In genomic region chr7:28807641-28808220, GRCm38 (mm10) we compare ENCODE assay signal across 7 mouse cellular contexts. TPM values are rescaled to one million over a fixed set of nuclear protein-coding genes. Genes with fewer than 3 reads are reported as not detected.
DNase-seq lines count a peak whose midpoint lies in the region; ATAC-seq and TF ChIP-seq lines count a peak whose summit lies in the region.

No protein-coding gene starts in this region.

- H3K36me3 ChIP-seq in forebrain, embryonic 10.5 days (replicated peaks): peaks cover 12% of the 10 kb centered on the region
- no peaks in the 10 kb centered on the region for H3K36me3 ChIP-seq in hindbrain, embryonic 15.5 days
- no peaks in the 10 kb centered on the region for H3K36me3 ChIP-seq in lung, postnatal 0 days (ENCODE audit: insufficient read depth, low read length)
- peaks cover 2% of the 10 kb centered on the region; the same call in 1 of the 2 replicates for H3K36me3 ChIP-seq in testis, adult 2 months (ENCODE audit: control insufficient read depth, insufficient read depth, low read length)

- TF ChIP-seq EP300 in lung, postnatal 0 days (IDR thresholded peaks at IDR 0.05): no peak

- no peaks in the 10 kb centered on the region for H3K9me3 ChIP-seq in forebrain, embryonic 10.5 days
- H3K9me3 ChIP-seq in hindbrain, embryonic 15.5 days: no peaks in the 10 kb centered on the region
- no peaks in the 10 kb centered on the region for H3K9me3 ChIP-seq in lung, postnatal 0 days (ENCODE audit: low read length)

- peaks cover 64% of the 10 kb centered on the region for H3K4me1 ChIP-seq in forebrain, embryonic 10.5 days
- peaks cover 21% of the 10 kb centered on the region for H3K4me1 ChIP-seq in hindbrain, embryonic 15.5 days (replicated peaks)
- H3K4me1 ChIP-seq in lung, postnatal 0 days (ENCODE audit: insufficient read depth, low read depth, low read length): peaks cover 27% of the 10 kb centered on the region; the same call in 1 of the 2 replicates
- peaks cover 17% of the 10 kb centered on the region for H3K4me1 ChIP-seq in testis, adult 2 months (ENCODE audit: control insufficient read depth, insufficient read depth, low read length)

- 26% methylated on average over 7 of the region's 8 CpGs for WGBS in forebrain, embryonic 10.5 days
- WGBS in hindbrain, embryonic 15.5 days: 36% methylated on average over 6 of the region's 8 CpGs
- WGBS in lung, postnatal 0 days: 32% methylated on average over 8 of the region's 8 CpGs

- DNase-seq in urinary bladder, postnatal 14 days (ENCODE audit: low spot score): peak; percentile 46
- DNase-seq in urinary bladder, postnatal 25 days (ENCODE audit: low spot score): no peak
- no peak for DNase-seq in forebrain, embryonic 10.5 days (ENCODE audit: extremely low spot score, low spot score)
- DNase-seq in lung, postnatal 0 days (ENCODE audit: low spot score): peak; percentile 77
- no peak for DNase-seq in thymus, postnatal 25 days

- H3K4me2 ChIP-seq in hindbrain, embryonic 15.5 days: peak overlapping the region; percentile 86
- H3K4me2 ChIP-seq in lung, postnatal 0 days (replicated peaks; ENCODE audit: low read depth, low read length): peak overlapping the region; percentile 98

- 0 out of 2 replicates have a peak, but pooled peaks have one; percentile 13 for TF ChIP-seq CTCF in lung, postnatal 0 days (IDR thresholded peaks at IDR 0.05)
- TF ChIP-seq CTCF in testis, adult 2 months (IDR thresholded peaks at IDR 0.05; ENCODE audit: control insufficient read depth, insufficient read depth, insufficient replicate concordance, low read depth, low read length): no peak

- peak overlapping the region; percentile 81 for H3K9ac ChIP-seq in hindbrain, embryonic 15.5 days
- H3K9ac ChIP-seq in lung, postnatal 0 days (replicated peaks; ENCODE audit: low read depth): peak overlapping the region; percentile 83

- no peak for TF ChIP-seq POLR2A in testis, adult 2 months (IDR thresholded peaks at IDR 0.05; ENCODE audit: control insufficient read depth, low read depth, low read length)

- H3K27ac ChIP-seq in forebrain, embryonic 10.5 days: peak overlapping the region; percentile 100
- peak overlapping the region; percentile 99 for H3K27ac ChIP-seq in hindbrain, embryonic 15.5 days (replicated peaks)
- peak overlapping the region; percentile 100 for H3K27ac ChIP-seq in lung, postnatal 0 days (ENCODE audit: low read length)
- H3K27ac ChIP-seq in testis, adult 2 months (ENCODE audit: control insufficient read depth, insufficient read depth, low read depth, low read length): peak overlapping the region; percentile 98

- ATAC-seq in hindbrain, embryonic 15.5 days (ENCODE audit: low FRiP score, low read depth): no peak
- no peak for ATAC-seq in lung, postnatal 0 days

- H3K4me3 ChIP-seq in forebrain, embryonic 10.5 days: peak overlapping the region; percentile 93
- H3K4me3 ChIP-seq in hindbrain, embryonic 15.5 days: peak overlapping the region; percentile 73
- peak overlapping the region; percentile 75 for H3K4me3 ChIP-seq in lung, postnatal 0 days (ENCODE audit: low read depth, low read length)
- H3K4me3 ChIP-seq in testis, adult 2 months (ENCODE audit: control insufficient read depth, low read depth, low read length): peak overlapping the region; percentile 93

- H3K27me3 ChIP-seq in forebrain, embryonic 10.5 days (ENCODE audit: poor library complexity, severe bottlenecking): no peaks in the 10 kb centered on the region
- H3K27me3 ChIP-seq in hindbrain, embryonic 15.5 days: no peaks in the 10 kb centered on the region
- H3K27me3 ChIP-seq in lung, postnatal 0 days (replicated peaks; ENCODE audit: insufficient read depth, low read length): no peaks in the 10 kb centered on the region
- no peaks in the 10 kb centered on the region for H3K27me3 ChIP-seq in testis, adult 2 months (ENCODE audit: control insufficient read depth, insufficient read depth, low read length)

RNA-seq across cellular contexts. Expression of gene Hnrnpl, which starts 0.6 kb away (rescaled TPM):
- 325 and 336 TPM in 2 replicates for polyA plus RNA-seq in forebrain, embryonic 10.5 days (2016; fragmentation: Nextera tagmentation; extraction: Ambion mirVana)
- 162 and 180 TPM in 2 replicates for polyA plus RNA-seq in hindbrain, embryonic 15.5 days (2015; fragmentation: Nextera tagmentation; extraction: Ambion mirVana)
- 151 and 154 TPM in 2 replicates for polyA plus RNA-seq in lung, postnatal 0 days (2015; fragmentation: Nextera tagmentation; extraction: Ambion mirVana)
- polyA plus RNA-seq in testis, adult 2 months (2012; rRNA removed): 162 and 200 TPM in 2 replicates

RNA-seq across cellular contexts. Expression of gene Ech1, which starts 17.3 kb away (rescaled TPM):
- 68.5 and 72.0 TPM in 2 replicates for polyA plus RNA-seq in forebrain, embryonic 10.5 days (2016; fragmentation: Nextera tagmentation; extraction: Ambion mirVana)
- 97.8 and 98.0 TPM in 2 replicates for polyA plus RNA-seq in hindbrain, embryonic 15.5 days (2015; fragmentation: Nextera tagmentation; extraction: Ambion mirVana)
- polyA plus RNA-seq in lung, postnatal 0 days (2015; fragmentation: Nextera tagmentation; extraction: Ambion mirVana): 287 and 308 TPM in 2 replicates
- polyA plus RNA-seq in testis, adult 2 months (2012; rRNA removed): 124 and 147 TPM in 2 replicates

RNA-seq across cellular contexts. Expression of gene Rinl, which starts 19.0 kb away (rescaled TPM):
- 3.4 and 3.8 TPM in 2 replicates for polyA plus RNA-seq in forebrain, embryonic 10.5 days (2016; fragmentation: Nextera tagmentation; extraction: Ambion mirVana)
- 2.6 and 2.7 TPM in 2 replicates for polyA plus RNA-seq in hindbrain, embryonic 15.5 days (2015; fragmentation: Nextera tagmentation; extraction: Ambion mirVana)
- 10.2 and 12.9 TPM in 2 replicates for polyA plus RNA-seq in lung, postnatal 0 days (2015; fragmentation: Nextera tagmentation; extraction: Ambion mirVana)
- 1.1 and 1.6 TPM in 2 replicates for polyA plus RNA-seq in testis, adult 2 months (2012; rRNA removed)

RNA-seq across cellular contexts. Expression of gene Lgals4, which starts 25.9 kb away (rescaled TPM):
- 2.9 and 3.1 TPM in 2 replicates for polyA plus RNA-seq in forebrain, embryonic 10.5 days (2016; fragmentation: Nextera tagmentation; extraction: Ambion mirVana)
- polyA plus RNA-seq in hindbrain, embryonic 15.5 days (2015; fragmentation: Nextera tagmentation; extraction: Ambion mirVana): 5.7 and 7.2 TPM in 2 replicates
- 14.9 and 15.6 TPM in 2 replicates for polyA plus RNA-seq in lung, postnatal 0 days (2015; fragmentation: Nextera tagmentation; extraction: Ambion mirVana)
- polyA plus RNA-seq in testis, adult 2 months (2012; rRNA removed): 13.8 and 17.5 TPM in 2 replicates

RNA-seq across cellular contexts. Expression of gene Nfkbib, which starts 40.4 kb away (rescaled TPM):
- 56.6 and 57.6 TPM in 2 replicates for polyA plus RNA-seq in forebrain, embryonic 10.5 days (2016; fragmentation: Nextera tagmentation; extraction: Ambion mirVana)
- 66.3 and 69.0 TPM in 2 replicates for polyA plus RNA-seq in hindbrain, embryonic 15.5 days (2015; fragmentation: Nextera tagmentation; extraction: Ambion mirVana)
- polyA plus RNA-seq in lung, postnatal 0 days (2015; fragmentation: Nextera tagmentation; extraction: Ambion mirVana): 42.3 and 42.7 TPM in 2 replicates
- polyA plus RNA-seq in testis, adult 2 months (2012; rRNA removed): 134 and 152 TPM in 2 replicates

Comparison
In these comparisons a context has a peak if more than half of its experiments do, and no peak if none do; other contexts are left out.
1. DNase-seq: peak in urinary bladder, postnatal 14 days (single experiment) and lung, postnatal 0 days (single experiment); none in urinary bladder, postnatal 25 days (single experiment), forebrain, embryonic 10.5 days (single experiment) and thymus, postnatal 25 days (single experiment).
2. Peak in every context shown above with its lines, with median percentiles within 50 percentile points of each other: H3K27ac ChIP-seq and H3K4me3 ChIP-seq.